Mouse (Mus musculus) megakaryocyte, embryonic 14.5 days (primary cell): ENCODE data around the gene Gm13283.
"Not testable (repeated sequence)": the region's sequence is repeated elsewhere in the genome, so short reads cannot be mapped to it uniquely, and the experiment has no call there.

Experiments
- FLI1 ChIP-seq: IDR thresholded peaks from 2 replicates; pipeline ENCODE4 v1.6.1; 2012; ENCODE audit warnings: low read length, inconsistent platforms, mixed read lengths
- GATA1 ChIP-seq: IDR thresholded peaks from 3 replicates; pipeline ENCODE4 v1.6.1; 2012; ENCODE audit warnings: mixed read lengths, low read length, inconsistent platforms, borderline replicate concordance

- not testable (repeated sequence) for TF ChIP-seq GATA1, FLI1
Observed at GRCm38 (mm10) chr4:88788402-88788801, 28.5 kb downstream of the Gm13283 start, which contains the start of gene Gm13277.
